Mouse (Mus musculus): ENCODE measurements around the gene Nckap5. TPM values are rescaled to one million over a fixed set of nuclear protein-coding genes. Genes with fewer than 3 reads are reported as not detected.

Nckap5 gene
- polyA plus RNA-seq, 1 experiment from 2014 or later: 28.3 TPM

GRCm38 (mm10) chr1:126470883-126471282 is 359.7 kb downstream of the Nckap5 start:
- H3K9me3 ChIP-seq: no peaks in the 10 kb centered on the region
- no peak overlapping the region for H3K4me3 ChIP-seq (replicated peaks)
- H3K36me3 ChIP-seq (replicated peaks): no peaks in the 10 kb centered on the region
- 78% methylated on average over 2 of the region's 2 CpGs for WGBS
- peak overlapping the region; percentile 56 for H3K27ac ChIP-seq
- no peak overlapping the region for H3K9ac ChIP-seq
- peaks cover 5% of the 10 kb centered on the region for H3K4me1 ChIP-seq
- H3K4me2 ChIP-seq: no peak overlapping the region
- no peaks in the 10 kb centered on the region for H3K27me3 ChIP-seq
- no peak for ATAC-seq (ENCODE audit: low FRiP score)

- no peak overlapping the region for H3K9ac ChIP-seq
- 50% methylated on average over 5 of the region's 5 CpGs for WGBS
- no peaks in the 10 kb centered on the region for H3K9me3 ChIP-seq
- no peaks in the 10 kb centered on the region for H3K36me3 ChIP-seq (replicated peaks)
- H3K27ac ChIP-seq: no peak overlapping the region
- H3K4me2 ChIP-seq: no peak overlapping the region
- ATAC-seq (ENCODE audit: low FRiP score): peak; percentile 49; the same call in 1 of the 2 replicates
- H3K4me3 ChIP-seq (replicated peaks): no peak overlapping the region
- no peaks in the 10 kb centered on the region for H3K27me3 ChIP-seq
- H3K4me1 ChIP-seq: peaks cover 5% of the 10 kb centered on the region
Observed at GRCm38 (mm10) chr1:126469818-126470544, 360.6 kb downstream of the Nckap5 start.

GRCm38 (mm10) chr1:126461527-126462354 is 368.9 kb downstream of the Nckap5 start:
- 24% methylated on average over 11 of the region's 11 CpGs for WGBS
- ATAC-seq (ENCODE audit: low FRiP score): no peak
- H3K27ac ChIP-seq: no peak overlapping the region
- H3K9me3 ChIP-seq: no peaks in the 10 kb centered on the region
- H3K4me2 ChIP-seq: no peak overlapping the region
- no peak overlapping the region for H3K4me3 ChIP-seq (replicated peaks)
- H3K36me3 ChIP-seq (replicated peaks): no peaks in the 10 kb centered on the region
- H3K27me3 ChIP-seq: no peaks in the 10 kb centered on the region
- peaks cover 12% of the 10 kb centered on the region for H3K4me1 ChIP-seq
- H3K9ac ChIP-seq: no peak overlapping the region

GRCm38 (mm10) chr1:126457739-126458138 is 372.9 kb downstream of the Nckap5 start:
- Histone ChIP-seq H3K27ac (no peak overlapping the region), H3K9ac (no peak overlapping the region), H3K27me3 (no peaks in the 10 kb centered on the region), H3K4me3 (replicated peaks) (no peak overlapping the region), H3K4me2 (no peak overlapping the region), H3K36me3 (replicated peaks) (no peaks in the 10 kb centered on the region), H3K9me3 (no peaks in the 10 kb centered on the region), H3K4me1 (peaks cover 18% of the 10 kb centered on the region)
- WGBS: 94% methylated on average over 1 of the region's 1 CpGs
- no peak for ATAC-seq (ENCODE audit: low FRiP score)

GRCm38 (mm10) chr1:126454504-126455173 is 376.0 kb downstream of the Nckap5 start:
- Histone ChIP-seq H3K36me3 (replicated peaks) (no peaks in the 10 kb centered on the region), H3K27ac (no peak overlapping the region), H3K4me1 (peaks cover 6% of the 10 kb centered on the region), H3K4me2 (no peak overlapping the region), H3K27me3 (no peaks in the 10 kb centered on the region), H3K9me3 (no peaks in the 10 kb centered on the region), H3K4me3 (replicated peaks) (no peak overlapping the region), H3K9ac (no peak overlapping the region)
- 40% methylated on average over 9 of the region's 9 CpGs for WGBS
- peak; percentile 17; the same call in 1 of the 2 replicates for ATAC-seq (ENCODE audit: low FRiP score)

- ATAC-seq (ENCODE audit: low FRiP score): no peak
- no peaks in the 10 kb centered on the region for H3K27me3 ChIP-seq
- H3K4me3 ChIP-seq (replicated peaks): no peak overlapping the region
- no peak overlapping the region for H3K27ac ChIP-seq
- no peaks in the 10 kb centered on the region for H3K36me3 ChIP-seq (replicated peaks)
- H3K9me3 ChIP-seq: no peaks in the 10 kb centered on the region
- H3K9ac ChIP-seq: no peak overlapping the region
- peaks cover 6% of the 10 kb centered on the region for H3K4me1 ChIP-seq
- WGBS: 71% methylated on average over 9 of the region's 9 CpGs
- no peak overlapping the region for H3K4me2 ChIP-seq
Observed at GRCm38 (mm10) chr1:126451472-126451871, 379.1 kb downstream of the Nckap5 start.

GRCm38 (mm10) chr1:126449424-126449823 is 381.2 kb downstream of the Nckap5 start:
- H3K9me3 ChIP-seq: no peaks in the 10 kb centered on the region
- H3K27ac ChIP-seq: no peak overlapping the region
- H3K4me2 ChIP-seq: no peak overlapping the region
- peaks cover under 1% of the 10 kb centered on the region; the same call in 1 of the 2 replicates for H3K4me1 ChIP-seq
- ATAC-seq (ENCODE audit: low FRiP score): no peak
- no peaks in the 10 kb centered on the region for H3K36me3 ChIP-seq (replicated peaks)
- H3K27me3 ChIP-seq: no peaks in the 10 kb centered on the region
- 34% methylated on average over 2 of the region's 2 CpGs for WGBS
- no peak overlapping the region for H3K9ac ChIP-seq
- no peak overlapping the region for H3K4me3 ChIP-seq (replicated peaks)

- no peak for ATAC-seq (ENCODE audit: low FRiP score)
- H3K27ac ChIP-seq: no peak overlapping the region
- no peaks in the 10 kb centered on the region for H3K36me3 ChIP-seq (replicated peaks)
- 51% methylated on average over 2 of the region's 2 CpGs for WGBS
- H3K9ac ChIP-seq: no peak overlapping the region
- H3K27me3 ChIP-seq: no peaks in the 10 kb centered on the region
- H3K4me1 ChIP-seq: no peaks in the 10 kb centered on the region
- H3K4me2 ChIP-seq: no peak overlapping the region
- H3K9me3 ChIP-seq: no peaks in the 10 kb centered on the region
- no peak overlapping the region for H3K4me3 ChIP-seq (replicated peaks)
Observed at GRCm38 (mm10) chr1:126443890-126444289, 386.7 kb downstream of the Nckap5 start.

- H3K27ac ChIP-seq: no peak overlapping the region
- H3K4me2 ChIP-seq: no peak overlapping the region
- no peak for ATAC-seq (ENCODE audit: low FRiP score)
- H3K9me3 ChIP-seq: no peaks in the 10 kb centered on the region
- no peaks in the 10 kb centered on the region for H3K27me3 ChIP-seq
- H3K36me3 ChIP-seq (replicated peaks): no peaks in the 10 kb centered on the region
- H3K4me1 ChIP-seq: no peaks in the 10 kb centered on the region
- H3K9ac ChIP-seq: no peak overlapping the region
- 83% methylated on average over 1 of the region's 1 CpGs for WGBS
- H3K4me3 ChIP-seq (replicated peaks): no peak overlapping the region
Observed at GRCm38 (mm10) chr1:126442723-126443122, 387.9 kb downstream of the Nckap5 start.

- no peaks in the 10 kb centered on the region for H3K9me3 ChIP-seq
- no peak overlapping the region for H3K9ac ChIP-seq
- no peaks in the 10 kb centered on the region for H3K27me3 ChIP-seq
- H3K4me1 ChIP-seq: peaks cover 6% of the 10 kb centered on the region; the same call in 1 of the 2 replicates
- H3K27ac ChIP-seq: no peak overlapping the region
- peak; percentile 43; the same call in 1 of the 2 replicates for ATAC-seq (ENCODE audit: low FRiP score)
- H3K36me3 ChIP-seq (replicated peaks): no peaks in the 10 kb centered on the region
- no peak overlapping the region for H3K4me3 ChIP-seq (replicated peaks)
- no peak overlapping the region for H3K4me2 ChIP-seq
- WGBS: 75% methylated on average over 6 of the region's 6 CpGs
Observed at GRCm38 (mm10) chr1:126438000-126438572, 392.5 kb downstream of the Nckap5 start.

GRCm38 (mm10) chr1:126436937-126437667 is 393.5 kb downstream of the Nckap5 start:
- no peak overlapping the region for H3K4me3 ChIP-seq (replicated peaks)
- no peak overlapping the region for H3K9ac ChIP-seq
- no peak overlapping the region for H3K4me2 ChIP-seq
- no peaks in the 10 kb centered on the region for H3K36me3 ChIP-seq (replicated peaks)
- no peaks in the 10 kb centered on the region for H3K27me3 ChIP-seq
- H3K9me3 ChIP-seq: no peaks in the 10 kb centered on the region
- H3K27ac ChIP-seq: no peak overlapping the region
- H3K4me1 ChIP-seq: peaks cover 6% of the 10 kb centered on the region; the same call in 1 of the 2 replicates
- WGBS: 43% methylated on average over 9 of the region's 9 CpGs
- no peak for ATAC-seq (ENCODE audit: low FRiP score)

Data from forebrain, embryonic 12.5 days (tissue).